Mouse (Mus musculus): ENCODE results near the gene Rnf215.
A peak's percentile ranks its signal among the peaks of the same experiment; 100 is the strongest.
"Not testable (repeated sequence)": the region's sequence is repeated elsewhere in the genome, so short reads cannot be mapped to it uniquely, and the experiment has no call there.

Gene Rnf215

GRCm38 (mm10) chr11:4147098-4147497, 12.1 kb downstream of the Rnf215 start:
- no peak for DNase-seq (ENCODE audit: low spot score)

GRCm38 (mm10) chr11:4148120-4148519, 13.1 kb downstream of the Rnf215 start:
- DNase-seq (ENCODE audit: low spot score) = peak; percentile 44

- DNase-seq (ENCODE audit: low spot score) = no peak
Observed at GRCm38 (mm10) chr11:4148536-4149156, 13.6 kb downstream of the Rnf215 start.

GRCm38 (mm10) chr11:4149886-4150285, 14.9 kb downstream of the Rnf215 start:
- no peak for DNase-seq (ENCODE audit: low spot score)

GRCm38 (mm10) chr11:4153694-4154093, 18.7 kb downstream of the Rnf215 start:
- DNase-seq (ENCODE audit: low spot score) = no peak

- no peak for DNase-seq (ENCODE audit: low spot score)
Observed at GRCm38 (mm10) chr11:4155641-4156040, 20.6 kb downstream of the Rnf215 start.

GRCm38 (mm10) chr11:4158676-4159075, 23.7 kb downstream of the Rnf215 start:
- DNase-seq (ENCODE audit: low spot score) = no peak

- peak; percentile 93 for DNase-seq (ENCODE audit: low spot score)
Observed at GRCm38 (mm10) chr11:4159808-4160708, 25.1 kb downstream of the Rnf215 start, which contains the start of the genes Ccdc157 and Sf3a1. Gene Ccdc157, minus strand, starts transcription at chr11:4160293. Gene Sf3a1, plus strand, starts transcription at chr11:4160350.

GRCm38 (mm10) chr11:4160758-4161480, 25.9 kb downstream of the Rnf215 start:
- no peak for DNase-seq (ENCODE audit: low spot score)

- DNase-seq (ENCODE audit: low spot score) = no peak
Observed at GRCm38 (mm10) chr11:4164701-4165100, 29.7 kb downstream of the Rnf215 start.

GRCm38 (mm10) chr11:4166467-4167090, 31.6 kb downstream of the Rnf215 start:
- no peak for DNase-seq (ENCODE audit: low spot score)

GRCm38 (mm10) chr11:4174586-4174985, 39.6 kb downstream of the Rnf215 start:
- no peak for DNase-seq (ENCODE audit: low spot score)

GRCm38 (mm10) chr11:4177716-4178115, 42.7 kb downstream of the Rnf215 start:
- DNase-seq (ENCODE audit: low spot score) = no peak

- DNase-seq (ENCODE audit: low spot score) = no peak
Observed at GRCm38 (mm10) chr11:4182061-4182460, 47.1 kb downstream of the Rnf215 start.

- DNase-seq (ENCODE audit: low spot score) = no peak
Observed at GRCm38 (mm10) chr11:4183511-4183910, 48.5 kb downstream of the Rnf215 start.

GRCm38 (mm10) chr11:4184251-4184952, 49.4 kb downstream of the Rnf215 start:
- DNase-seq (ENCODE audit: low spot score) = no peak

- not testable (repeated sequence) for DNase-seq (ENCODE audit: low spot score)
Observed at GRCm38 (mm10) chr11:4185480-4185879, 50.5 kb downstream of the Rnf215 start.

GRCm38 (mm10) chr11:4186486-4187317, 51.7 kb downstream of the Rnf215 start, which contains the start of gene Tbc1d10a:
Gene Tbc1d10a, plus strand, starts transcription at chr11:4186789.
- peak; percentile 99 for DNase-seq (ENCODE audit: low spot score)

GRCm38 (mm10) chr11:4187318-4187700, 52.3 kb downstream of the Rnf215 start:
- DNase-seq (ENCODE audit: low spot score) = no peak

GRCm38 (mm10) chr11:4189182-4189581, 54.2 kb downstream of the Rnf215 start:
- no peak for DNase-seq (ENCODE audit: low spot score)
